Mouse (Mus musculus) MN1 (cell line): ENCODE results near the gene Abat.
A peak's percentile ranks its signal among the peaks of the same experiment; 100 is the strongest.
"Not testable (repeated sequence)": the region's sequence is repeated elsewhere in the genome, so short reads cannot be mapped to it uniquely, and the experiment has no call there.

ENCODE experiments used
- DNase-seq: peaks from one replicate; pipeline ENCODE4 v3.0.0-alpha.2; 2016; ENCODE audit warnings: low spot score

Abat gene

GRCm38 (mm10) chr16:8532894-8533293, 19.7 kb downstream of the Abat start:
- no peak for DNase-seq

GRCm38 (mm10) chr16:8533477-8533876, 20.2 kb downstream of the Abat start:
- DNase-seq: no peak

DNA sequence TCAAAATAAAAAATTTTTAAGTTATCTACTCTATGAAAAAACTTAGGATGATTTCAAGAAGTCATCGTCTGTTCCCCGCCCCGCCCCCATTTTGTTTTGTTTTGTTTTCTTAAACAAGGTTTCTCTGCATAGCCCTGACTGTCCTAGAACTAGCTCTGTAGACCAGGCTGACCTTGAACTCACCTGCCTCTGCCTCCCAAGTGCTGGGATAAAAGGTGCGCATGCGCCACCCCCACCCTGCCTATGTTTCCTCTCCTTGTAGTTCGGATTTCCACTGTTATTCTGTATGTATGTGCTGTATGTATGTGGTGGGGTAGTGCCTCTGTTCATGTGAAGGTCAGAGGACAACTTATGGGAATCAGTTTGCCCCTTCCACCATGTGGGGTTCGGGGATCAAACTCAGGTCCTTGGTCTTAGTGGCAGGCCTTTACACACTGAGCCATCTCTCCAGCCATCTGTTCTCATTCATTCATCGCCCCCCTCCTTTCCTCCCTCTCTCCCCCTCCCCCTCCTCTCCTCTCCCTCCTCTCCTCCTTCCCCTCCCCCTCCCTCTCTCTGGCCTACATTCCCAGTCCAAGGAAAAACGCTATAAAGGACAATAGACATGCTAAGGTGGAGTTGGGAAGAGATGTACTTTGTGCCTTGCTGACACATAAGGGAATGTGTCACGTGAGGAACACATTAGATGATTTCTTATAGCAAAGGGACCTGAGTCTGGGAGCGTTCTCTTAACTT, 21.4 kb downstream of the Abat start:
- DNase-seq: no peak

DNA sequence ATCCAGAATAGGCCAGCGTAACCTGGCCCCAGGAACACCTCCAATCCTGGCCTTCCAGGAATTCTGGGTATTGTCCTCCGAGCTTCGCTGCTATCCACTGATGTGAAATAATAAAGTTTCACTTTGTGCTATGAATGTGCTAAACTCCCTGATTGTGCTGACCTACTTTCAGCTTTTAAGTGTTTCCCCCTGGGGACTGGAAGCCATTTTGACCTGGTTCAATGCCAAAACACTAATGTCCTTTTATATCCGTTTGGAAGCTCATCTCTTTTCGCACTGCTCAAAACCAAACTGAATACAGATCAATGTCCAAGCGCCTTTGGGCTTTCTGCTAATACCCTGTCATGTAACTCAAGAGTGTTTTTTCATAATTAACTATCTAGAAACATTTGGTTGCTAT, 22.2 kb downstream of the Abat start:
- peak; percentile 71 for DNase-seq

DNA sequence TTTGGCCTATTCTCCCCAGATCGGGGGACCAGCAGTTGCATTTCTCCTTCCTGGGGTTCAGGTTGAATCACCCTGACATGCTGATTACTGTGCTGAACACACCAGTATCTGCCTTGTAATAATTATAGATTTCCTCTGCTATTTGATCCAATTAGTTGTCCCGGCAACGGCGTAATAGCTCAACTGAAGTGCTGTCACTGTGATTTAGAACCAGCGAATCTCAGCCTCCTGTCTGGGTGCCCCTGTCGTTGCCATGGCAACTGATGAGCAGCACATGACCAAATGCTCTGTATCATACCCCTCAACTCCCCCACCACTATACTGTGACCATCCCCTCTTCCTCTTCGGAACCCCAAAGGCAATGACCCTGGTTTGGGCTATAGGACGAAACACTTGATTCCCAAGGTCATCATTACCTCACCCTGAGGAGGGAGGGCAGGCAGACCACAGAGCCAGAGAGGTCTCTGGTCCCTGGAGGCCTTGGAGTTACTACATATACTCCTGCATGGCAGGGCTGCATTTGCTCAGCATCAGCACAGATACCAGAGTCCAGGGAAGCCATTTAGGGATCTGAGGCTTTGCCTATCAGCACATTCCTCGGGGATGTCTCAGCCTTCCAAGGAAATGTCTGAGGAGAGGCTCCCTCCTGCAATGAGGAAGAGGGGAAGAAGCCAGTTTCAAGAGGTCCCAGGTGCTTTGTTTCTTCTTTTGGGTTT, 26.1 kb downstream of the Abat start:
- peak; percentile 84 for DNase-seq

DNA sequence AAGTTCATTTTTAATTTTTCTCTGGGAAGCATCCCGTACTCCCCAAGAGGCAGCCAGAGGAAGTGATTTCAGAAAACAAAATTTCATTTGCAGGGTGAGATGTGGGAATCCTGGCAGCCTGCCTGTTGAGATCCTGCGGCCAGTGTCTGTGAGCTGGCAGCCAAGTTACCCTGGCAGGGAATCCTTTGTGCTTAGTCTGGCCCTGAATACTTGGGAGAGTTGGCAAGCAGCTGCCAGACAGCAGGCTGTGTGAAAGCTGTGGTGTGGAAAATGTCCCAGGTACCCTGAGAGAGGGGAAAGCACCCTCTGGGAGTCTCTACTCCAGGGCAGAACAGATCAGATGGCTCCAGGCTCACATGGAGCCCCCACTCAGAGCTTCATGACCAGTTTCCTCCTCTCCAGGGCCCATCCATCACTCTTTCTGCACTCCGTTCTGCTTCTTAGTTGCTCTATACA, 27.7 kb downstream of the Abat start:
- peak; percentile 81 for DNase-seq

DNA sequence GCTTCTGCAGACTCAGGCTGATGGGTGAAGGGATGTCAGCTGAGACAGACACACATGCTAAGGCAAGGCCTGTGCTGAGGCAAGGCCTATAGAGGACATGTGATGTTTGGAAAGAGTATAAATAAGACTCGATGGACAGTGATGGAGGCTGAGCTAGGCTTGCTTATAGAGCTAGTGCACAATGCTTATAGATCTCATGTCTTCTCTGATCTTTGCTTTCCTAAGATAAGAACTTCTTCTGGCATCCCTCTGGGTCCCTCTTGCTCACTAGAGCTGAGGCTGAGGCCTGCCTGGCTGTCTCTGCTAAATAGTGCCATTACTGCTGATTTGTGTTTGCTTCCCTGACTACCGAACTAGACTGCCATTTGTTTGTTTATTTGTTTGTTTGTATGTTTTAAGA, 34.6 kb downstream of the Abat start:
- DNase-seq: no peak

DNA sequence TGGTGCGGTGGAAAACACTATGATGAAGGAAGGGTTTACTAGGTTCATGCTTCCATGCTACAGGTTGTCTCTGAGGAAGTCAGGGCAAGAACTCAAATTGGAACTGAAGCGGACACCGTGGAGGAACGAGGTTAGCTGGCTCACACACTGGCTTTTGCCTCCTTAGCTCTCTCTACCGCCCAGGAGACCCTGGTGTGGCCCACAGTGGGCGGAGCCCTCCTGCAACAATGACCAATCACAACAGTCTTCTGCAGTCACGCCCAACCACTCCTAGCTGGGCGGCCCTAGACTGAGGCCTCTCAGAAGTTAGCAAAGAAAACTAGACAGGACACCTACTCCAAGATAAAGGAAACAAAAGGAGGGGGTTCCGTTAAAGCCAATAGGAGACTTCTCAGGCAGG, 36.3 kb downstream of the Abat start:
- DNase-seq: no peak

DNA sequence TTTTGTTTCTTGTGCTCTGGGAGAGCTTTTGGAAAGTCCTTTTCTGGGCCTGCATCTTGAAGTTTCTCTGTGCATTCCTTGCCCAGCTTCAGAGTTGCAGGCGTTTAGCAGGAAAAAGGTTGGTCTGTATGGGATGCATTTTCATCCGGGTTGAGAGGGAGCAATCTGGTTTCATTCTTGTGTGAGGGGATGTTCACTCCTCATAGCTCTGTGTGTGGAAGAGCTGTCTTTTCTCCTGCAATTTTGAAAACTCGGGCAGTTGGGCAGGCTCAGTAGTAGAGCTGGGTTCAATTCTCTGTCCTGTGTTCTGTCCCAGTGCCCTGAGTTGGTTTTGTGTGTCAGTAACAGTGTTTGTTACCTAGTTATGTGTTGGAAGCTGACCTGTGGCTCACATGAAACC, 41.1 kb downstream of the Abat start:
- DNase-seq: no peak

DNA sequence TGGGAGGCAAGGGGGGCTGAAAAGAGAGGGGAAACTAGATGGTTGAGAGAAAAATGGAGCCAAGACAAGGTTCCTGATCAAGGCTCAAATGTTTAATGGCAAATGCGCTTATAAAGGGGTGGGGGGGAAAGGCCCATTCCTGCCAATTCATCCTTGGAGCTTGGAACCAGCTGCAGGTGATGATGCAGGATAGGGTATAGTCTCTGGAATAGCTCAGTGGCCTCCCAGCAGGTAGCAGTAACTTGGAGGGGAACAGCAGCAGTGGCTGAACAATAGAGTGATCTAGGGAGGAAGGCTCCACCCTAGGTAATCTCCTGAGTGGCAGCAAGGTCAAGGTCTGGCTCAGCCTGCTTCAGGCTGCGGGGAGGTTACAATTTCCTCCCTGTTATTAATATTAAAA, 41.5 kb downstream of the Abat start:
- not testable (repeated sequence) for DNase-seq

- DNase-seq: not testable (repeated sequence)
Measured at GRCm38 (mm10) chr16:8555371-8555770, 42.1 kb downstream of the Abat start.

- no peak for DNase-seq
Measured at GRCm38 (mm10) chr16:8560079-8560478, 46.9 kb downstream of the Abat start.

GRCm38 (mm10) chr16:8561101-8561500, 47.9 kb downstream of the Abat start:
- DNase-seq: not testable (repeated sequence)

DNA sequence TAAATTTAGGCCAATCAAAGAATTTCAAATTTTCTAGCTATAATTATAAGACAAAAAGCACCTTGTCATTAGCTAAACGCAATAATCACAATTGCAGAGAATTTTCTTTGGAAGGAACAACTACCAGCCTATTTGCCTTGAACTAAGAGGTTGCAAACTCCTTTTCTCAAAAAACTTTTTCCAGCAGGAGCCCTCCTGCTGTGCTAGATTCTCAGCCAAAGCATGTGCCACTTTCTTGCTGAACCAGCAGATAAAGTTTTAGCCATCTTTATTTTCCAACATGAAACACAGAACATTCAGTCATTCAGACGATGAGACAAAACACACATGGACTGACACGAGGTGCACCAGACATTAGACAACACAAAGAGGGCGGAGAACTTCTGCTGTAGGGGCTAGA, 48.6 kb downstream of the Abat start:
- DNase-seq: not testable (repeated sequence)

DNA sequence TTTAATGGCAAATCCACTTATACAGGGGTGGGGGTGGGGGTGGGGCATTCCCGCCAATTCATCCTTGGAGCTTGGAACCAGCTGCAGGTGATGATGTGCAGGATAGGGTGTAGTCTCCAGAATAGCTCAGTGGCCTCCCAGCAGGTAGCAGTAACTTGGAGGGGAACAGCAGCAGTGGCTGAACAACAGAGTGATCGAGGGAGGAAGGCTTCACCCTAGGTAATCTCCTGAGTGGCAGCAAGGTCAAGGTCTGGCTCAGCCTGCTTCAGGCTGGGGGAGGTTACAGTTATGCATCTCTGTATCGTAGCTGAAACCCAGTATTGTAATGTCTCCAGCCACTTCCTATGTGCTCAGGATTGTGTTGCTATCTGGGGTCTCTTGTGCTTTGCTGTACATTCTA, 49.6 kb downstream of the Abat start:
- not testable (repeated sequence) for DNase-seq

DNA sequence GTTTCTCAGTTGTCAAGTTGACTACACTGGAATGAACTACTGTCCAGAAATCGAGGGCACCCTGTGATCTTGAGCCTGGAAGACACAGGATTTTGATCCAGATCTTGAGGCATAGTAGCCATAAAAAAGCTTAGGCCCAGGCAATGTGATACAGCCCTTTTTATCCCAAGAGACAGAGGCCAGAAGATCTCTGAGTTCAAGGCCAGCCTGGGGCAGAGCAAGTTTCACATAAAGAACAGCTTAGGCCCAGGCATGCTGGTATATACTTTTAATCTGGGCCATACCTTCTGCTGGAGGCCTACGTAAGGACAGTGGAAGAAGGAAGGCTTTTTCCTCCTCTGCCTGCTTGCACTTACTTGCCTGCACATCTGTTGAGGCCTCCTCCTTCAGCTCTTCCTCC, 51.6 kb downstream of the Abat start:
- no peak for DNase-seq

DNA sequence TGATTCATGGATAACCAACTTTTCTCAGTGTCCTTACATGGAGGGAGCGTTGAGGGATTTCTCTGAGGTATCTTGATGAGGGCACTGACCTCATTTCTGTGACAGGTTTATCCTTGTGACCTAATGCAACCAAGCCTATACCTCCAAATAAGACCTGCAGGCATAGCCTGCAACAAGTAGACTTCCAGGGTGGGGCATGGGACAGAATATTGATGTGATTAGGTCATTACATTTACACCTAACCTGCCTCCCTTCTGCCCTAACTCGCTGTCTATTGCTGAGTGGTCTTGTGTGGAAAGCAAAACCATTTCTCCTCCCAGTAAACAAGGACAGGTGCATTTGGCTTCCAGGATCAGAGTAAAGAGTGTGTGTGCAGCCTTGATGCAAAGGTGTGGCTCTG, 52.3 kb downstream of the Abat start:
- no peak for DNase-seq

GRCm38 (mm10) chr16:8566115-8566711, 53.0 kb downstream of the Abat start:
- peak; percentile 19 for DNase-seq

GRCm38 (mm10) chr16:8568881-8569280, 55.7 kb downstream of the Abat start:
- DNase-seq: no peak

DNA sequence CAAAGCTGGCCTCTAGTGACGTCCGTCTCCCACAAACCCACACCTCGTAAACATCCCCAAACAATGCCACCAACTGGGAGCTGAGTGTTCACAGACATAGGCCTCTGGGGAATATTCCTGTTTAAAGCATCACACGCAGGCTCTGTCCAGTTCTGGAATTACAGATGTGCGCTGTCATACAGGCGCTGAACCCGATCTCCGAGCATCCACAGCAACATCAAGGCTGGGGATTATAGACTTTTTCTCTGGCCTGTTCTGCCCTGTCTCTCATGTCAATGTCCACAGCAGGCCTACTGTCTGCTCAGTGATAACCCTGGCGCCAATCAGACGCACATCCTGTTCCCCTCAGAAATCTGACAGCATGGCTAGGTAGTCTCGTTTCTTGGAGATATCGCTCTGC, 57.1 kb downstream of the Abat start:
- DNase-seq: no peak

- no peak for DNase-seq
Measured at GRCm38 (mm10) chr16:8570901-8571615, 57.8 kb downstream of the Abat start.

DNA sequence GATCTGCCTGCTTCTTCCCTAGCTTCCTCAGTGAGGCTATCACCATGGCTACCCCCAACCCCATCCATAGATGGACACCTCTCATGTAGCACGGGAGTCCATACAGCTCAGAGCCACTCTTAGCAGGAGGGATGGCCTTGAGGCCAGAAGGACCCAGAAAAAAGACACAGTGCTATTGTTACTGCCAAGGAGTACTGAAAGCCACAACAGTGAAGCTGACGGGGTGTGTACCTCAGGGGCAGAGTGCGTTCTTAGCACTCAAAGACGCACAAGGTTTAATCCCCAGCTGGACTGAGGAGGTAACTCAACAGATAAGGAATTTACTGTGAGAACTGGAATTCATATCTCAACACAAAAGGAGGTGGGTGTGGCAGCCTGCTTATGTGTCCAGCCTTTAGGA, 59.8 kb downstream of the Abat start:
- no peak for DNase-seq

GRCm38 (mm10) chr16:8573751-8574150, 60.5 kb downstream of the Abat start:
- no peak for DNase-seq
